Mouse (Mus musculus) kidney, embryonic 15.5 days (tissue): Measurements from ENCODE around the gene Smdt1. TPM values are rescaled to one million over a fixed set of nuclear protein-coding genes. Genes with fewer than 3 reads are reported as not detected.
"Not testable (repeated sequence)": the region's sequence is repeated elsewhere in the genome, so short reads cannot be mapped to it uniquely, and the experiment has no call there.

Experiments used
- ATAC-seq: fragments of 200-750 bp; cut with Nextera tagmentation; replicated peaks from 2 replicates; pipeline ENCODE4 v1.8.0; 2017; ENCODE audit warnings: moderate TSS enrichment; ENCODE audit not compliant: low FRiP score
- H3K27ac ChIP-seq: fragments of 300-500 bp; sonication (generic); 2 replicates; pipeline ENCODE4 v1.5.1; 2015; ENCODE audit warnings: mild to moderate bottlenecking, inconsistent platforms
- H3K27me3 ChIP-seq: fragments of 300-500 bp; sonication (generic); 2 replicates; pipeline ENCODE4 v1.6.1; 2015; ENCODE audit warnings: inconsistent platforms
- H3K36me3 ChIP-seq: fragments of 300-500 bp; sonication (generic); 2 replicates; pipeline ENCODE4 v1.6.1; 2015; ENCODE audit warnings: inconsistent platforms
- H3K4me1 ChIP-seq: fragments of 300-500 bp; sonication (generic); 2 replicates; pipeline ENCODE4 v1.6.1; 2015; ENCODE audit warnings: inconsistent platforms
- H3K4me2 ChIP-seq: fragments of 300-500 bp; sonication (generic); 2 replicates; pipeline ENCODE4 v1.6.1; 2015; ENCODE audit warnings: moderate library complexity, mild to moderate bottlenecking, inconsistent platforms
- H3K4me3 ChIP-seq: fragments of 300-500 bp; sonication (generic); replicated peaks from 2 replicates; pipeline ENCODE4 v1.5.1; 2015; ENCODE audit warnings: mild to moderate bottlenecking, inconsistent platforms
- H3K9ac ChIP-seq: fragments of 300-500 bp; sonication (generic); 2 replicates; pipeline ENCODE4 v1.6.1; 2015; ENCODE audit warnings: mild to moderate bottlenecking, inconsistent platforms
- H3K9me3 ChIP-seq: fragments of 300-500 bp; sonication (generic); replicated peaks from 2 replicates; pipeline ENCODE4 v1.6.1; 2016; ENCODE audit warnings: inconsistent platforms
- WGBS: fragments of 180-500 bp; shearing (Covaris S2); methylation state at CpG from one replicate; pipeline ENCODE4 v1.1.7; 2015; ENCODE audit warnings: mixed read lengths; 5-methylcytosine and 5-hydroxymethylcytosine counted together
- polyA plus RNA-seq: library from polyadenylated mRNA; unstranded; fragments of >200 nt; fragmentation: Nextera tagmentation; extraction: Ambion mirVana; gene quantifications from 2 replicates; pipeline ENCODE4 v1.2.1, GENCODE M21; 2015

Gene Smdt1
- polyA plus RNA-seq, 1 experiment from 2014 or later: 297 TPM

DNA sequence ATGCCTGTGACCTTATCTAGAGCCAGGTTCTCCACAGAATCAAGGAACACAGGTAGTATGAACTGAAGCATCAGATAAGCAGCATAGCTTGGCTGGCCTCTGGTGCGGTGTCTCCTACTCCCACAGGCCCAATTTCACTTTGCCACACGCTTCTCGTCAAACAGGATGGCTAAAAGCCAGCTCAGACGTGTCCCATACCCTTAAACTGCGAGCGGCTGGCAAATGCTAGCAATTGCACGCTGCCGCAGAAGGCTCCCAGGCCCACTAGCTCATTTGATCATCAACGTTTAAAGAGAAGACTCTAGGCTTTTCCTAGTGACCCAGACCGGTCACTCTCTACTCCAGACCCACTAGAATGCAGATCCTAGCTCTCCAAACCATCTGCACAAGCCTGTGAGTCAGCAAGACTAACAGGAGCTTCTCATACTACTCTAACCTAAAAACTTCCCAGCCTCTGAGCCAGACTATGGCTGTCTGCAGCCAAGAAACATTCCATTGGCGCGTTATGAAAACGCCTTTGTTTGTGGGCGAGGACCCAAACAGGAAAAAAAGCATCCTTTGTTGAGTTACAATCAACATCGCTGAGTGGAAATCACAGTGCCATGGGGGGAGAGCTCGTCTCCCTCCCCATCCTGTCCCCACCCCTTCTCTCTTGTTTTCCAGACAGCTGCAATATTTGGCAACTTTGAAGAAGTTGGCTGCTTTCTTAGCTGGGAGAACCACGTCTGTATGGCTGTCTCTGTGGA is 37.8 kb downstream of the Smdt1 start:
- peak overlapping the region; percentile 48; the same call in 1 of the 2 replicates for H3K27ac ChIP-seq
- no peak for ATAC-seq

DNA sequence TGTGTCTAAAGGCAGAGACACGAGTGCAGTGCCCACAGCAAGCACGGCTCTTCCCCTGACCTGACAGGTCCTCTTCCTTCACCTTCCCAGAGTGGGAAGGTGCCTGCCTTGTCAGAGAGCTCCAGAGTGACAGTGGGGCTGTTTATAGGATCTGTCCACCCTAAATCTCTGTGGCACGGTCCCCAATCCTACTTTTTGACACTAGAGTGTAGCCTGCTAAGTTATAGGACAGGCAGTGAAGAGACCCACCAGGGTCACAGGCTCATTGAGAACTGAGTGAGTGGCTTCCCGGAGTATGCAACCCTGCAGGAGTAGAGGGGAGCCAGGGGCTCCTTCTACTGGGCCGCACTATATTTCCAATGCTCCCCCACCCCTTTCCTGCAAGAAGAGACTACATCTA is 38.9 kb downstream of the Smdt1 start:
- no peak for ATAC-seq
- Histone ChIP-seq H3K4me3 (no peak overlapping the region), H3K27ac (peak overlapping the region; percentile 93; the same call in 1 of the 2 replicates), H3K4me1 (peaks cover 40% of the 10 kb centered on the region), H3K9me3 (no peaks in the 10 kb centered on the region), H3K9ac (no peak overlapping the region), H3K27me3 (no peaks in the 10 kb centered on the region), H3K4me2 (peak overlapping the region; percentile 86; the same call in 1 of the 2 replicates), H3K36me3 (peaks cover 4% of the 10 kb centered on the region; the same call in 1 of the 2 replicates)
- WGBS: 76% methylated on average over 5 of the region's 5 CpGs

More for the DNA sequence above, 37.8 kb downstream of the Smdt1 start:
- Histone ChIP-seq H3K36me3 (peaks cover 4% of the 10 kb centered on the region; the same call in 1 of the 2 replicates), H3K4me2 (no peak overlapping the region), H3K9ac (no peak overlapping the region), H3K27me3 (no peaks in the 10 kb centered on the region), H3K4me1 (peaks cover 40% of the 10 kb centered on the region), H3K4me3 (no peak overlapping the region), H3K9me3 (no peaks in the 10 kb centered on the region)
- WGBS: 64% methylated on average over 17 of the region's 17 CpGs

DNA sequence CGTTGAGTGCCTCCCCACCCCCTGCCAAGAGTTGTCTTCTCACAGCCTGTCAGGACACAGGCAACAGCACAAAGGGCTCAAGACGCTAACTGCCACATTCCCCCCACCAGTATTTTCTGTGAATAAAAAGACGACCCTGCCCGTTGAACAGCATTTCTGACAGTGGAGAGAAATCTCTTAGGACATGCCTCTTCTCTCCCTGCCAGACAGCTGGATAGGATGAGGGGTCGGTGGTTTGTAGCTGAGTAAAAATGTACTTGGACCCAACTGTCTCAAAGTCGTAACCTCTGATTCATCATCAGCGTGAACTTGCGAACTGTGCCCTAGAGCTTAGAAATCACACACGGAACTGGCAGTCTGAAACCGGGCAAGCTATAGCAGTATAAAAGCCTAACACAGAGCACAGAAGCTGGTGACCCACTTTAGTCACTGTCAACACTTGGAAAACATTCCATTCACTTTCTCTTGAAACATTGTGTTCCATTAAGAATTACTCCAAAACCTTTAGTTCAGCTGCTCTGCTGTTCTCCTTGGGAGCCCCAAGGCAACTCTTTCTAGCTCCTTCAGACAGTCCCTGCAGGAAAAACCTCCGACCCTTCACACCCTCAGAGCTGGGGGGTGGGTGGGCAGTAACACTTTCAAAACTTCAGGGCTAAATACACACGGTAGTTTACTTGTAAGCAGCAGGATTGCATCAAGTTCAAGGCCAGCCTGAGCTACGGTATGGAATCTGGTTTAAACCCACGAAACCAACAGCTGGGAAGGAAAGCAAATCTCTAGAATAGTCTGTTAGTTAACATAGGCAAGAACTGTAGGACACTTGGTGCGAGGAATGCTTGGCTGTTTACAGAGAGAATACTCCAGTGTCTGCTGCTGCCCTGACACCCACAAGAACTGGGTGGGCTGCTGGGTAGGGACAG is 39.8 kb downstream of the Smdt1 start:
- peaks cover 3% of the 10 kb centered on the region; the same call in 1 of the 2 replicates for H3K36me3 ChIP-seq
- H3K4me1 ChIP-seq: peaks cover 40% of the 10 kb centered on the region
- ATAC-seq: no peak
- peak overlapping the region; percentile 86 for H3K4me2 ChIP-seq
- H3K9ac ChIP-seq: no peak overlapping the region
- H3K27me3 ChIP-seq: no peaks in the 10 kb centered on the region
- H3K9me3 ChIP-seq: no peaks in the 10 kb centered on the region
- H3K27ac ChIP-seq: peak overlapping the region; percentile 93
- 39% methylated on average over 15 of the region's 15 CpGs for WGBS
- peak overlapping the region; percentile 55 for H3K4me3 ChIP-seq

- H3K4me3 ChIP-seq: peak overlapping the region; percentile 55
- H3K9ac ChIP-seq: peak overlapping the region; percentile 45; the same call in 1 of the 2 replicates
- H3K36me3 ChIP-seq: no peaks in the 10 kb centered on the region
- no peaks in the 10 kb centered on the region for H3K9me3 ChIP-seq
- H3K4me2 ChIP-seq: peak overlapping the region; percentile 86
- 25% methylated on average over 7 of the region's 7 CpGs for WGBS
- H3K27me3 ChIP-seq: no peaks in the 10 kb centered on the region
- peaks cover 40% of the 10 kb centered on the region for H3K4me1 ChIP-seq
- H3K27ac ChIP-seq: peak overlapping the region; percentile 93
- ATAC-seq: peak; percentile 76
These were observed 40.7 kb downstream of the Smdt1 start for GRCm38 (mm10) chr15:82379511-82379870.

DNA sequence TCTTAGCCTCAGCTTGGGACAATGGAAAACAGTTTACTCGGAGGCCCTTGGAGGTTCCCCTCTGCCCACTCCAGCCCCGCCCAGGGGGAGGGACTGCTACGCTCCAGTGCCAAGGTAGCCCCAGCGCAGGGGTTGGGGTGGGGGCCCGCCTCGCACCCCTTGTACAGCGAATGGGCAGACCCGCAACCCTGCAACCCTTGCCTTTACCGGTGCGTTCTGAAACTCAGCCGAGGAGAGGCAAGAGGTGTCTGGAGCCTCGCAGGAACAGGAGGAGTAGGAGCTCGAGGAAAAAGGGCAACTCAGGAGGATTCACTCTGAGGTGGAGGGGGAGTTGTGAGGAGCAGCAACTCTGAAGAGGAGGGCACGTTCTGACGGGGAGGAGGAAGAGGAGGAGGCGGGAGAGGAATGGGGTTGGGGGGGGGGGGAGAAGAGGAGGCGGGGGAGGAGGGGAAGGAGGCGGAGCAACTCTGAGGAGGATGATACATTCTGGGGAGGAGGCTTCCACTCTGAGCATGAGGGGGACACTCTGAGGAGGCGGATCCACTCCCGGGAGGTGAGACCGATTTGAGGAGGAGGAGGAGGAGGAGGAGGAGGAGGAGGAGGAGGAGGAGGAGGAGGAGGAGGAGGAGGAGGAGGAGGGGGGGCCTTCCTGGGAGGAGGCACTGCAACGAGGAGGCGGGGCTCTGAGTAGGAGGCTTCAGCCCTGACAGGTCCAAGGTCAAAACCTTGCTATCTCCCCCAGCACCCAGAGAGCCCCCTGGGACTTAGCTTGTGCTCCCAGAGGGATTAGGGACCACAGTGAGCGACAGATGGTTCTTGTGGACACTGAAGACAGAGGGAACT is 41.3 kb downstream of the Smdt1 start, which contains the start of gene Cyp2d22:
Cyp2d22 (minus strand) TSS at position 390 of the 843 bp plus-strand sequence.
- H3K27me3 ChIP-seq: no peaks in the 10 kb centered on the region
- H3K36me3 ChIP-seq: no peaks in the 10 kb centered on the region
- ATAC-seq: peak; percentile 90
- WGBS: 1% methylated on average over 19 of the region's 24 CpGs
- H3K4me1 ChIP-seq: peaks cover 40% of the 10 kb centered on the region
- H3K4me3 ChIP-seq: peak within 1 kb of the TSS; percentile 55
- peak within 1 kb of the TSS; percentile 86 for H3K4me2 ChIP-seq
- no peaks in the 10 kb centered on the region; the same call in 1 of the 2 replicates for H3K9me3 ChIP-seq
- H3K9ac ChIP-seq: peak within 1 kb of the TSS; percentile 45; the same call in 1 of the 2 replicates
- H3K27ac ChIP-seq: peak within 1 kb of the TSS; percentile 93

DNA sequence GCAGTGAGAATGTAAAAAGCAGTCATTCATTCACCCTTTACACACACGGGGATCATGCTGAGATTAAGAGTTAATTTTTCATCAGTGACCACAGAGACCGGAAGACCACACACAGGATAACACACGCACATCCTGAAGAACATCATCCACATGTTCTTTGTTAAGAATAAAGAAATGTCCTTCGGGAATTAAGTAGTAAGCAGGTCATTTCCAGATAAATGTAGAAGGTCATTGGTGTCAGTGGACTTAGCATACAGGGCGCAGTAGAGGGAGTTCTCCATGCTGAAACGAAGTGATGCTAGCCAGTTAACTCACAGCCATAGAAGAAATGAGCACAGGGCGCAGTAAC is 41.9 kb downstream of the Smdt1 start:
- WGBS: 33% methylated on average over 7 of the region's 7 CpGs
- H3K36me3 ChIP-seq: no peaks in the 10 kb centered on the region
- peak overlapping the region; percentile 75 for H3K27ac ChIP-seq
- peaks cover 40% of the 10 kb centered on the region for H3K4me1 ChIP-seq
- no peaks in the 10 kb centered on the region; the same call in 1 of the 2 replicates for H3K9me3 ChIP-seq
- peak; percentile 37; the same call in 1 of the 2 replicates for ATAC-seq
- H3K4me2 ChIP-seq: peak overlapping the region; percentile 86
- H3K27me3 ChIP-seq: no peaks in the 10 kb centered on the region
- H3K9ac ChIP-seq: no peak overlapping the region
- H3K4me3 ChIP-seq: peak overlapping the region; percentile 55

DNA sequence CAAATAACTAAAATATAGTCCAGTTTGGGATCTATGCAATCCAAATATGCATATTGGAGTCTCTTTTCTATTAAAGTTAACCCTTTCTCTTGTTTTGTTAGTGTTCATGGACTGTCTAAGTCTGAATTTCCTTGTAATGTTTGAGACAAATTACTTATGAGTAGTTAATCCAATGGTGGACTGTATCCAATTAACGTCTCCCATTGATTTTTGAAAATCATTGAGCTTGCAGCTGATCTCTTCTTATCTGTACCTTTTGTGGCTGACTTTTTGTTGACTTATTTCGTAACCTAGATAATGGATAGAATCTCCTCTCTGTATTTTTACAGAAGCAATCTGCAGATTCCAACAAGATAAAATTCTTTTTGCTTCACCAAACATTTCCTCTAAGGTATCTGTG is 43.7 kb downstream of the Smdt1 start:
- no peak overlapping the region for H3K9ac ChIP-seq

DNA sequence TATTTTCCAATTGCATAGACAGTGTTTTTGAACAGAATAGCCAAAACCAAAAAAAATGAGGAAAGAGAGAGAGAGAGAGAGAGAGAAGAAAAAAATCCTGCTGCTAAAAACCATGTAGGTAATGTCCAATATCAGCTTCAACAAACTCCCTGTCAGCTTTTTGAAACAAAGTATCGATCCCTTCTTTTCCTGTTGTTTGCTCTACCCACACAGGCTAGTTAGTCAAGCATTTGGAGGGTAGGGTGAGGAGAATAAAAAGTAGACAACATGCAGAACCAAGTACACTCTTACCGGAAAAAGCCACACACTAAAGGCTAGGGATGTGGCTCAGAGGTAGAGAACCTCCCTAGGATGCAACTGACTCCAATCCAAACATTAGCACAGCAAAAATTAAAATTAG is 47.0 kb downstream of the Smdt1 start:
- WGBS: 93% methylated on average over 2 of the region's 2 CpGs
- no peak for ATAC-seq
- Histone ChIP-seq H3K4me2 (no peak overlapping the region), H3K4me1 (peaks cover 3% of the 10 kb centered on the region; the same call in 1 of the 2 replicates), H3K9me3 (no peaks in the 10 kb centered on the region; the same call in 1 of the 2 replicates), H3K27me3 (no peaks in the 10 kb centered on the region), H3K4me3 (no peak overlapping the region), H3K9ac (no peak overlapping the region), H3K27ac (no peak overlapping the region), H3K36me3 (no peaks in the 10 kb centered on the region)

More for the DNA sequence above, 43.7 kb downstream of the Smdt1 start:
- Histone ChIP-seq H3K36me3 (no peaks in the 10 kb centered on the region), H3K4me1 (peaks cover 29% of the 10 kb centered on the region), H3K4me3 (no peak overlapping the region), H3K4me2 (no peak overlapping the region), H3K27ac (no peak overlapping the region), H3K27me3 (no peaks in the 10 kb centered on the region), H3K9me3 (no peaks in the 10 kb centered on the region; the same call in 1 of the 2 replicates)
- no peak for ATAC-seq
- WGBS: 95% methylated on average over 2 of the region's 2 CpGs

DNA sequence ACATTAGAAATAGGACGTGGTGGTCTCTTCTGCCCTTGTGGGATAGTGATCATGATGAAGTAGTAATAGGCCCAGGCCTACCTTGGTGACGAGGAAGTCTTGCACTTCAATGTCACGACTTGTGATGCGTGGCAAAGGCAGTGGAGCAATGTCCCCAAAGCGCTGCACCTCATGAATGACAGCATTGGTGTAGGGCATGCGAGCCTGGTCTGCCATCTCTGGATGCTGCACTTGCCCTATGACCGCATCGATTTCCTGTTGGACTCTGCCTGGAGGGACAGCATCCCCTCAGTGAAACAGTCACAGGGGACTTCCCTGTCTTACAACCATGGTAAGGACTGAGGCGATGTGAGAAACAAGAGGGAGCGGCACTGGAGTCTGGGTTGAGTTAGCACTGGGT is 51.2 kb downstream of the Smdt1 start:
- H3K9ac ChIP-seq, ATAC-seq, H3K4me3 ChIP-seq, H3K4me1 ChIP-seq, H3K9me3 ChIP-seq, H3K36me3 ChIP-seq, H3K4me2 ChIP-seq, H3K27me3 ChIP-seq, H3K27ac ChIP-seq: not testable (repeated sequence)
- WGBS: 84% methylated on average over 10 of the region's 10 CpGs

DNA sequence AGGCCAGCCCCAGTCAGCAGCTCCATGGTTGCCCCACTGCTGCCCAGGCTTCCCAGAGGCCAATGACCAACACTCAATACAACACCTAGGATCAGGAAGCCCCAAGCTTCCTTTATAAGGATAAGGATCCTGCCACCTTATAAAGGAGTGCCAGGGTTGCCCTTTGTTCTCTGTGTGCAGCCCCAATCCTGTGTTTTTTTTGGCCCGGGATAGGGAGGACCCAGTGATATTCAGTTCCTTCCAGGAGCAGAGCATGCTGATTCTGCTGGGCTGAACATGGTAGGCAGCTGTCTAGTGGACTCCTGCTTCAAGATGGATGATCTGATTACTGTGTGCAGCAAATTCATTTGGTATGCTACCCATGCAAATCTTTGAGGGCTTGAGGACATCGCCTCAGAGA is 55.2 kb downstream of the Smdt1 start, which contains the start of gene Cyp2d11:
Cyp2d11 (minus strand) TSS at position 101 of the 400 bp plus-strand sequence.
- not testable (repeated sequence) for H3K27ac ChIP-seq, H3K9ac ChIP-seq, H3K27me3 ChIP-seq, H3K4me2 ChIP-seq, H3K36me3 ChIP-seq, ATAC-seq, H3K4me3 ChIP-seq, H3K4me1 ChIP-seq, H3K9me3 ChIP-seq
- WGBS: 86% methylated on average over 2 of the region's 2 CpGs

- not testable (repeated sequence) for H3K4me2 ChIP-seq, H3K9ac ChIP-seq, H3K9me3 ChIP-seq, H3K27ac ChIP-seq, H3K4me1 ChIP-seq, ATAC-seq, H3K27me3 ChIP-seq, H3K4me3 ChIP-seq, H3K36me3 ChIP-seq
- WGBS: 82% methylated on average over 3 of the region's 3 CpGs
These were observed 57.2 kb downstream of the Smdt1 start for GRCm38 (mm10) chr15:82395955-82396354.
